Mouse (Mus musculus) liver, adult 2 months (tissue): ENCODE measurements at regions not wholly inside any gene's neighbourhood (a gene's known extent, or its start where the extent isn't known, plus 50 kb on each side); places are given as distances from the start of the nearest gene placed in this dataset.

Experiments used
- CTCF ChIP-seq: fragments of 200-500 bp; IDR thresholded peaks from 2 replicates; pipeline ENCODE4 v1.5.1; 2011; ENCODE audit warnings: low read depth, low read length, control low read depth
- POLR2A ChIP-seq: fragments of 200-500 bp; IDR thresholded peaks from 2 replicates; pipeline ENCODE4 v1.6.1; 2011; ENCODE audit warnings: low read length, control low read depth; ENCODE audit not compliant: insufficient read depth; ENCODE audit errors: extremely low read depth

GRCm38 (mm10) chr3:16888132-16888531, 881.9 kb upstream of the Gm5150 start:
- TF ChIP-seq CTCF (no peak), POLR2A (no peak)
